Mouse (Mus musculus) erythroblast, embryonic 14.5 days (primary cell): ENCODE data around the gene Vdr.

ENCODE experiments used
- GATA1 ChIP-seq: IDR thresholded peaks from 2 replicates; pipeline ENCODE4 v1.6.1; 2012; ENCODE audit warnings: low read length, inconsistent platforms, mixed read lengths
- TAL1 ChIP-seq: IDR thresholded peaks from 3 replicates; pipeline ENCODE4 v1.6.1; 2012; ENCODE audit warnings: low read length, inconsistent platforms, mixed read lengths

GRCm38 (mm10) chr15:97825071-97825940, 85.1 kb downstream of the Vdr start:
- TF ChIP-seq TAL1, result no peak
- no peak for TF ChIP-seq GATA1
